Mouse (Mus musculus) embryonic fibroblast, embryonic 13.5 days (primary cell): ENCODE measurements at regions not wholly inside any gene's neighbourhood (a gene's known extent, or its start where the extent isn't known, plus 50 kb on each side); places are given as distances from the start of the nearest gene placed in this dataset.

Source experiments
- CTCF ChIP-seq: IDR thresholded peaks from 2 replicates; pipeline ENCODE4 v1.5.1; 2011; ENCODE audit warnings: mild to moderate bottlenecking, control low read depth, low read length, moderate library complexity, borderline replicate concordance; ENCODE audit not compliant: insufficient read depth
- POLR2A ChIP-seq: IDR thresholded peaks from 2 replicates; pipeline ENCODE4 v1.6.1; 2011; ENCODE audit warnings: low read depth, mild to moderate bottlenecking, control low read depth, low read length, moderate library complexity

- TF ChIP-seq POLR2A (no peak), CTCF (no peak)
These were observed 198.1 kb upstream of the Sulf2 start for GRCm38 (mm10) chr2:166353447-166354111.
